Mouse (Mus musculus) hindbrain, embryonic 16.5 days (tissue): ENCODE measurements around the gene Pole3. TPM values are rescaled to one million over a fixed set of nuclear protein-coding genes. Genes with fewer than 3 reads are reported as not detected.
A peak's percentile ranks its signal among the peaks of the same experiment; 100 is the strongest.
"Not testable (repeated sequence)": the region's sequence is repeated elsewhere in the genome, so short reads cannot be mapped to it uniquely, and the experiment has no call there.

Source experiments
- ATAC-seq: fragments of 200-750 bp; cut with Nextera tagmentation; 2 replicates; pipeline ENCODE4 v1.8.0; 2017; ENCODE audit warnings: moderate TSS enrichment, moderate library complexity
- H3K27ac ChIP-seq: fragments of 300-500 bp; sonication (generic); 2 replicates; pipeline ENCODE4 v1.5.1; 2014; ENCODE audit warnings: low read depth, mild to moderate bottlenecking, control low read depth, low read length, moderate library complexity
- H3K27me3 ChIP-seq: fragments of 300-500 bp; sonication (generic); replicated peaks from 2 replicates; pipeline ENCODE4 v1.6.1; 2014; ENCODE audit warnings: low read length; ENCODE audit not compliant: control insufficient read depth, insufficient read depth
- H3K36me3 ChIP-seq: fragments of 300-500 bp; sonication (generic); 2 replicates; pipeline ENCODE4 v1.6.1; 2014; ENCODE audit warnings: mild to moderate bottlenecking, low read length, moderate library complexity, mixed read lengths; ENCODE audit not compliant: control insufficient read depth, insufficient read depth
- H3K4me1 ChIP-seq: fragments of 300-500 bp; sonication (generic); 2 replicates; pipeline ENCODE4 v1.6.1; 2014; ENCODE audit warnings: low read depth, low read length; ENCODE audit not compliant: control insufficient read depth, insufficient read depth
- H3K4me2 ChIP-seq: fragments of 300-500 bp; sonication (generic); 2 replicates; pipeline ENCODE4 v1.6.1; 2014; ENCODE audit warnings: mild to moderate bottlenecking, low read length, control low read depth, moderate library complexity
- H3K4me3 ChIP-seq: fragments of 300-500 bp; sonication (generic); 2 replicates; pipeline ENCODE4 v1.5.1; 2014; ENCODE audit warnings: mild to moderate bottlenecking, low read length, control low read depth, moderate library complexity
- H3K9ac ChIP-seq: fragments of 300-500 bp; sonication (generic); 2 replicates; pipeline ENCODE4 v1.6.1; 2014; ENCODE audit warnings: low read depth, mild to moderate bottlenecking, control low read depth, low read length, moderate library complexity
- H3K9me3 ChIP-seq: fragments of 300-500 bp; sonication (generic); 2 replicates; pipeline ENCODE4 v1.6.1; 2014; ENCODE audit warnings: mild to moderate bottlenecking, low read length, moderate library complexity; ENCODE audit not compliant: control insufficient read depth
- WGBS: fragments of 180-500 bp; shearing (Covaris S2); extraction: QIAGEN DNeasy Blood & Tissue Kit; methylation state at CpG from one replicate; pipeline ENCODE4 v1.1.7; 2014; 5-methylcytosine and 5-hydroxymethylcytosine counted together
- polyA plus RNA-seq: library from polyadenylated mRNA; unstranded; fragments of >200 nt; fragmentation: Nextera tagmentation; extraction: Ambion mirVana; gene quantifications from 2 replicates; pipeline ENCODE4 v1.2.1, GENCODE M21; 2015

The Pole3 gene
- polyA plus RNA-seq, 1 experiment from 2014 or later = 61.8 TPM

DNA sequence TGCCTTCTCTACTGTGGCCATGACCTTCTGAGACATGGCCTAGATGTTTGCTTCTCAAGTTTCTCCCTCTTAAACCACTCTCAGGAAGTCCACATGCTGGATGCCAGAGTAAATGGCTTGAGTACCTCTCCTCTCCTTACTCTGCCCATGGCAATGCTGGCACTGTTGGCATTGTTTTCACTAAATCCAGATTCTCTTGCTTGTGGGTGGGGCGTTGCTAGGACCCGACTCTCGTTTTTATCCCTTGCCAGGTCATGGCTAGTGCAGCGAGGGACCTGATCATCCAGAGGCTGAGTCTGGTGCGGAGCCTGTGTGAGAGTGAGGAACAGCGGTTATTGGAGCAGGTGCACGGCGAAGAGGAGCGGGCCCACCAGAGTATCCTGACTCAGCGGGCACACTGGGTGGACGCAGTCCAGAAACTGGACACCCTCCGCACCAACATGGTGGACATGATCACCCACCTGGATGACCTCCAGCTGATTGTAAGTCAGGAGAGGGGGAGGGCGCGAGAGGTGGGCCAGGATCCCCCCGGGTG is 38.6 kb downstream of the Pole3 start:
- Histone ChIP-seq H3K9ac (no peak overlapping the region), H3K36me3 (no peaks in the 10 kb centered on the region), H3K4me3 (no peak overlapping the region), H3K9me3 (no peaks in the 10 kb centered on the region), H3K4me2 (no peak overlapping the region), H3K27ac (no peak overlapping the region), H3K27me3 (no peaks in the 10 kb centered on the region), H3K4me1 (no peaks in the 10 kb centered on the region)
- no peak for ATAC-seq
- WGBS = 92% methylated on average over 15 of the region's 15 CpGs

GRCm38 (mm10) chr4:62485450-62486161 is 39.3 kb downstream of the Pole3 start:
- no peak overlapping the region for H3K27ac ChIP-seq
- 90% methylated on average over 8 of the region's 8 CpGs for WGBS
- no peak overlapping the region for H3K9ac ChIP-seq
- H3K4me3 ChIP-seq = no peak overlapping the region
- no peaks in the 10 kb centered on the region for H3K36me3 ChIP-seq
- no peaks in the 10 kb centered on the region for H3K4me1 ChIP-seq
- H3K9me3 ChIP-seq = no peaks in the 10 kb centered on the region
- H3K27me3 ChIP-seq = no peaks in the 10 kb centered on the region
- ATAC-seq = no peak
- H3K4me2 ChIP-seq = no peak overlapping the region

- Histone ChIP-seq H3K9me3 (no peaks in the 10 kb centered on the region), H3K27me3 (no peaks in the 10 kb centered on the region), H3K27ac (no peak overlapping the region), H3K4me1 (no peaks in the 10 kb centered on the region), H3K36me3 (no peaks in the 10 kb centered on the region), H3K4me3 (no peak overlapping the region), H3K4me2 (no peak overlapping the region), H3K9ac (no peak overlapping the region)
- 84% methylated on average over 3 of the region's 3 CpGs for WGBS
- ATAC-seq = no peak
Observed at GRCm38 (mm10) chr4:62484928-62485327, 39.9 kb downstream of the Pole3 start.

DNA sequence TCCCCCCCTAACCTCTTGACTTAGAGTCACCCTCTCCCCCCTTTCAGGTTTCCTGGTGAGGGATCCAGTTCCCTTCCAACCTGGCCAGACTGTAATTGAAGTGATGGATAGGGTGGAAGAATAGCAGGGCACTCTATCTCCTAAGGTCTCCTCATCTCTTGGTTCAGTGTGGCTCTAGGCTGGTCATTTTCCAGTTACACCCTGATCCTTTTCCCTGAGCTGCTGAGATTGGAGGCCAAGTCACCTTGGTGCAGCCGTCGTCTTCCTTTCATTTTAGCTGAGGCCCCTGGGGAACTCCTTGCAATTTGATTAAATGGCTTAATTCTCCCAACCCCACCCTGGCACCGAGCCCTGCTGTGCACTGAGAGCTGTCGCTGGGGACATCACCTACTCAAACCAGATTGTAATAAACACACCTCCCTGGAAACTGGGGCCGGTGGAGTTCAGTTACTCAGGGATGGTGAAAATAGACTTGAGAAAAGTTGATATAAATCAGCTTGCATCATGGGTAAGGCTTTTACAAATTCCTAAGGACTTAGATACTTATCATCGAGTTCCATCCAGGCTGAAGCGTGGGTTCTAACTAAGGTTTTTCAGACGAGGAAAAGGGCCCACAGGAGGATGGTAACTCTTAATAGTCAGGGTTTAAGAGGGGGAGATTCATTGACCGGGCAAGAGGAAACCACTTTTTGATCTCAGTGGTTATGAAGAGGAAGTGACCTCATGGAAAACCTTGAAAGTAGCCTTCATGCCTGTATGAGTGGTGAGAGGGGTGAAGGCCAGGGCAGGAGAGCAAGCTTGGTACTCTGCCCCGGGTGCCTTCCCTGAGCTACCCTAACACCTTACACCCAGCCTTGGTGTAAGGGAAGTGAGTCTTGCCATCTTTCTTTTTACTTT is 43.9 kb downstream of the Pole3 start:
- peak; percentile 39; the same call in 1 of the 2 replicates for ATAC-seq
- peaks cover 9% of the 10 kb centered on the region; the same call in 1 of the 2 replicates for H3K27me3 ChIP-seq

DNA sequence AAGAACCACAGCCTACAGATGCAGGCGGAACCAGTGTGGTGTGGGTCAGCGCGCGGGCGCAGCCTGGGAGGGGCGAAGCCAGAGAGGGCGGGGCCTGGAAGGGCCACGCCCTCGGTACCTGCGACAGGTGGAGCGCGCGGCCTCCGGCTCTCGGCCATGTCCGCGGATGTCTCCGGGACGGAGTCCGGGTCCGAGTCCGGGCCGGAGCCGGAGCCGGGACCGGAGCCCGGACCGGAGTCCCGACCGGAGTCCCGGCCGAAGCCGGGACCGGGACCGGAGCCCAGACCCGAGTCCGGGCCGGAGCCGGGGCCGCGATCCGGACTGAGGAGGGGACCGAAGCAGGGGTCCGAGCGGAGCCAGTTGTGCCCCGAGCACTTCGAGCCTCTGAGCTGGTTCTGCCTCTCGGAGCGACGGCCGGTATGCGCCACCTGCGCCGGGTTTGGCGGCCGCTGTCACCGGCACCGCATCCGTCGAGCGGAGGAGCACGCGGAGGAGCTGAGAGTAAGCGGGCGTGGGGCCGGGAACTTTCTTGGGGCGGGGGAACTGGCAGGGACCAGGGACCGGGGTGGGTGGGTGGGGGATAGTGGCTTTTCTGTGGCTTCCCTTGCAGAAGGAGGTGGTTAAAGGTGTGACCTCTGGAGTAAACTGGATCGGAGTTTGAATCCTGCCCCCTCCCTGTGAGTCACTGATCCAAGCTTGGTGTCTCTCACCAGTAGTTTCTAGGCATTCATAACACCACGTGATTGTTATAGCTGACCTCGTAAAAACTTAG is 44.7 kb downstream of the Pole3 start, which contains the start of gene Bspry:
Gene Bspry (plus strand): TSS at position 117 of the 772 bp plus-strand sequence.
- no peaks in the 10 kb centered on the region for H3K9me3 ChIP-seq
- no peaks in the 10 kb centered on the region; the same call in 1 of the 2 replicates for H3K4me1 ChIP-seq
- peak within 1 kb of the TSS; percentile 68 for H3K4me2 ChIP-seq
- H3K9ac ChIP-seq = peak within 1 kb of the TSS; percentile 33
- 2% methylated on average over 55 of the region's 71 CpGs for WGBS
- peaks cover 9% of the 10 kb centered on the region; the same call in 1 of the 2 replicates for H3K27me3 ChIP-seq
- H3K27ac ChIP-seq = no peak within 1 kb of the TSS
- no peaks in the 10 kb centered on the region for H3K36me3 ChIP-seq
- H3K4me3 ChIP-seq = peak within 1 kb of the TSS; percentile 48
- ATAC-seq = peak; percentile 83

More for the DNA sequence above, 43.9 kb downstream of the Pole3 start:
- H3K4me2 ChIP-seq = no peak overlapping the region
- no peaks in the 10 kb centered on the region; the same call in 1 of the 2 replicates for H3K4me1 ChIP-seq
- H3K27ac ChIP-seq = no peak overlapping the region
- H3K9ac ChIP-seq = no peak overlapping the region
- 46% methylated on average over 10 of the region's 10 CpGs for WGBS
- no peaks in the 10 kb centered on the region for H3K36me3 ChIP-seq
- H3K4me3 ChIP-seq = no peak overlapping the region
- H3K9me3 ChIP-seq = no peaks in the 10 kb centered on the region

- not testable (repeated sequence) for H3K9ac ChIP-seq, H3K9me3 ChIP-seq, H3K4me1 ChIP-seq, H3K27me3 ChIP-seq, ATAC-seq, H3K27ac ChIP-seq, H3K36me3 ChIP-seq
- peak overlapping the region; percentile 68 for H3K4me2 ChIP-seq
- whole genome bisulfite sequencing = 16% methylated on average over 11 of the region's 11 CpGs
- H3K4me3 ChIP-seq = peak overlapping the region; percentile 48
Observed at GRCm38 (mm10) chr4:62479593-62479936, 45.3 kb downstream of the Pole3 start.

DNA sequence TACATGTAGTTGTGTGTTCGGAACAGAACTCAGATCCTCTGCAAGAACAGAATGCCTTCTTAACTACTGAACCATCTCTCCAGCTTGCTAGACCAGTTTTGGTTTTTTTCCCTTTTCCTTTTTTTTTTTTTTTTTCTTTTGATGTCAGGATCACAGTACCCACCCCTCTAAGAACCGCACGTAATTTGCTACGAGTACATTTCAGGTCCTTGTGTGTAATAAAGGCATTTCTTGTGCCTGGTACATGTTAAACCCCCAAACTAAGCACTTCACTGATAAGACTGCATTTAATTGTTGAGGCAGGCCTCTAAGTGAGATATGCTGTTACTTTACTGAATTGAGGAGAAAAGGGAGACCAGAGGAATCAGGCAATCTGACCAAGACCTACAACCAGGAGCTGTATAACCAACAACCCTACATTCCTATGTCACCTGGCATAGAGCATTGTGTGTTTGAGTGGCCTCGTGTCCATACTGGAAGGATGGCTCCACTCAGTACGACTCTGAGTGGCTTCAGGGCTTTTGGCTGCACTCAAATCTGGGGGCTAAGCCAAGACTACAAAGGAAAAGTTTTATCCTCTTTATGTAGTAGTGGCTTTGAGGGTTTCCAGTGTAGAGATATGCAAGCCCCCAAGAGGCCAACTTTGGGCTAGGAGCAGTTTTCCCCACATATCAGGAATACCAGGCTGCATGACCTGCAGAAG is 47.2 kb downstream of the Pole3 start:
- no peak overlapping the region for H3K4me3 ChIP-seq
- H3K4me2 ChIP-seq = no peak overlapping the region
- peaks cover 9% of the 10 kb centered on the region; the same call in 1 of the 2 replicates for H3K27me3 ChIP-seq
- H3K9me3 ChIP-seq = no peaks in the 10 kb centered on the region
- no peak for ATAC-seq
- 89% methylated on average over 6 of the region's 6 CpGs for WGBS
- H3K9ac ChIP-seq = no peak overlapping the region
- no peaks in the 10 kb centered on the region for H3K36me3 ChIP-seq
- no peak overlapping the region for H3K27ac ChIP-seq
- no peaks in the 10 kb centered on the region; the same call in 1 of the 2 replicates for H3K4me1 ChIP-seq

GRCm38 (mm10) chr4:62475793-62476192 is 49.1 kb downstream of the Pole3 start:
- Histone ChIP-seq H3K27ac (no peak overlapping the region), H3K4me1 (no peaks in the 10 kb centered on the region; the same call in 1 of the 2 replicates), H3K9ac (no peak overlapping the region), H3K36me3 (no peaks in the 10 kb centered on the region), H3K27me3 (peaks cover 9% of the 10 kb centered on the region; the same call in 1 of the 2 replicates), H3K4me2 (no peak overlapping the region), H3K9me3 (no peaks in the 10 kb centered on the region), H3K4me3 (no peak overlapping the region)
- WGBS = 95% methylated on average over 6 of the region's 6 CpGs
- ATAC-seq = no peak
